8 mouse cellular contexts compared by ENCODE assay signal in genomic region chr10:61694870-61695670, GRCm38 (mm10). TPM values are rescaled to one million over a fixed set of nuclear protein-coding genes. Genes with fewer than 3 reads are reported as not detected.
DNase-seq lines count a peak whose midpoint lies in the region; ATAC-seq lines count a peak whose summit lies in the region.

TSS of gene Tysnd1 (plus strand) at chr10:61695514.

- H3K27me3 ChIP-seq in hindbrain, embryonic 11.5 days (ENCODE audit: control insufficient read depth, insufficient read depth, low read length): no peaks in the 10 kb centered on the region

- peak within 1 kb of the TSS; percentile 36; the same call in 1 of the 2 replicates for H3K27ac ChIP-seq in hindbrain, embryonic 11.5 days (ENCODE audit: low read depth, low read length)

- H3K36me3 ChIP-seq in hindbrain, embryonic 11.5 days (ENCODE audit: control insufficient read depth, insufficient read depth, low read length): no peaks in the 10 kb centered on the region; the same call in 1 of the 2 replicates

- H3K9ac ChIP-seq in hindbrain, embryonic 11.5 days (ENCODE audit: low read depth, low read length): peak within 1 kb of the TSS; percentile 74

- no peaks in the 10 kb centered on the region for H3K9me3 ChIP-seq in hindbrain, embryonic 11.5 days (ENCODE audit: control insufficient read depth, low read length)

- peak; percentile 97 for DNase-seq in Muller cell, postnatal 12 days (ENCODE audit: inconsistent ontology term)
- peak; percentile 97 for DNase-seq in cerebellum, adult 9-11 months
- DNase-seq in frontal cortex, adult 2 months (ENCODE audit: extremely low spot score in 1 of 2, low spot score in 1 of 2): peak; percentile 96 to 99
- peak; percentile 92 for DNase-seq in hindbrain, embryonic 11.5 days (ENCODE audit: low spot score)
- peak; percentile 98 for DNase-seq in layer of hippocampus, postnatal 10 days (ENCODE audit: low spot score in 2 of 2)
- DNase-seq in lung, postnatal 10 days: peak; percentile 99
- DNase-seq in ovary, postnatal 36 days (ENCODE audit: low spot score): peak; percentile 94
- DNase-seq in thymus, postnatal 25 days: peak; percentile 91

- ATAC-seq in hindbrain, embryonic 11.5 days (ENCODE audit: low FRiP score): peak; percentile 98

- peak within 1 kb of the TSS; percentile 99 for H3K4me2 ChIP-seq in hindbrain, embryonic 11.5 days (replicated peaks; ENCODE audit: low read depth, low read length)

- peaks cover 12% of the 10 kb centered on the region for H3K4me1 ChIP-seq in hindbrain, embryonic 11.5 days (replicated peaks; ENCODE audit: control insufficient read depth, insufficient read depth, low read length)

- peak within 1 kb of the TSS; percentile 89 for H3K4me3 ChIP-seq in hindbrain, embryonic 11.5 days (ENCODE audit: low read depth, low read length)

- WGBS in hindbrain, embryonic 11.5 days: under 1% methylated on average over 42 of the region's 42 CpGs

RNA-seq across cellular contexts. Expression of gene Tysnd1, which starts in this region (rescaled TPM):
- 23.3 and 29.3 TPM in 2 replicates for polyA plus RNA-seq in frontal cortex, adult 2 months (2012; rRNA removed)
- polyA plus RNA-seq in hindbrain, embryonic 11.5 days (2014; fragmentation: Nextera tagmentation; extraction: Ambion mirVana): 29.6 and 30.7 TPM in 2 replicates
- total RNA-seq in layer of hippocampus, postnatal 10 days (2021): 10 to 100 TPM; 30.8 to 34.4 TPM

Comparison
In these comparisons a context has a peak if more than half of its experiments do, and no peak if none do; other contexts are left out.
1. Peak in every context shown above with its lines: DNase-seq, ATAC-seq, H3K4me3 ChIP-seq and H3K27ac ChIP-seq.